Mouse (Mus musculus) liver, postnatal 0 days (tissue): ENCODE measurements at regions not wholly inside any gene's neighbourhood (a gene's known extent, or its start where the extent isn't known, plus 50 kb on each side); places are given as distances from the start of the nearest gene placed in this dataset.

Experiments
- CTCF ChIP-seq: sonication (generic); IDR thresholded peaks from 2 replicates; pipeline ENCODE4 v1.5.1; 2016; ENCODE audit warnings: antibody characterized with exemption, low read depth
- EP300 ChIP-seq: IDR thresholded peaks from 2 replicates; pipeline ENCODE4 v1.6.1; 2016; ENCODE audit warnings: antibody characterized with exemption, low read depth, mild to moderate bottlenecking

DNA sequence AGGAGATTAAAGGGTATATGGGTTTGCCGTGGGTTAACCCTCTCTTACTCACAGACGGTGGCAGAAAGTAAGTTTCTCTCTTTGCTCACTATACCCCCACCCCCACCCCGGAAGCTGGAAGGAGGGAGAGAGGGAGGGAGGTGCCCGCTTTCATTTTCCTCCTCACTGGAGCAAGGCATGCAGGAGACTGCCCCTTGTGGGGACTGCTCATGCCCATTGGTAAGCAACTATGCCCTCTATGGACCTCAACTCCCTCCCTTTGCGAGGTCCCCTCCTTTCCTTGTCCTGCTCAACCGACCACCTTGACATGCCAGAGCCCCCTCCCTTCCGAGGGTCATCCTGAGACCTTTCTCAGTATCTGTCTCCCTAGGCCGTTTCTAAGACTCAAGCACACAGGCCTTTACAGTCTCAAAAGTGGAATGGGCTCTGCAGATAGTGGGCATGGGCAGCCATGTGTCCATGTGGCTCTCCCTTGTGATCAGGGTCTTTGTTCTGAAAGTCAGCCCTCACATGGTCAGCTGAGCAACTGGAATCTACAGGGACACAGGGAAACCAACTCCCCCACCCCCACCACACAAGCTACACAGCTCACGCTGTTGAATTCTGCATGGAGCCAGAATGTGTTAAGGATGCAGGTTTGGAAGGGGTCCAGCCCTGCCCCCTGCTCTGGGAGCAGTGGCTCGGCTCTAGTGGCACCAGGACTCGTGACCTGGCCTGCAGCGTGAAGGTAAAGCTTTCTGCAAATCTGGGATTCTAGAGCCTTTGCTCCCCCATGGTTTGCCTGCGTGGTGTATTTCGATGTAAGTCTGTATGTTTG, 116.8 kb upstream of the A530016L24Rik start:
- no peak for TF ChIP-seq CTCF
- TF ChIP-seq EP300 = no peak
